Mouse (Mus musculus): ENCODE measurements around the gene Zfp764. TPM values are rescaled to one million over a fixed set of nuclear protein-coding genes. Genes with fewer than 3 reads are reported as not detected.
"Not testable (repeated sequence)": the region's sequence is repeated elsewhere in the genome, so short reads cannot be mapped to it uniquely, and the experiment has no call there.

Zfp764 gene
- polyA plus RNA-seq, 3 experiments from 2014 or later = 3.6 to 7.5 (median 6.1) TPM

GRCm38 (mm10) chr7:127390306-127390705 is 16.3 kb downstream of the Zfp764 start:
- ATAC-seq = no peak

- ATAC-seq = not testable (repeated sequence)
Observed at GRCm38 (mm10) chr7:127388201-127388600, 18.4 kb downstream of the Zfp764 start.

- peak; percentile 98 for ATAC-seq
Observed at GRCm38 (mm10) chr7:127386641-127387392, 19.8 kb downstream of the Zfp764 start, which contains the start of gene 9130019O22Rik. Gene 9130019O22Rik (minus strand): TSS chr7:127387166.

GRCm38 (mm10) chr7:127385560-127385959 is 21.1 kb downstream of the Zfp764 start:
- ATAC-seq = not testable (repeated sequence)

DNA sequence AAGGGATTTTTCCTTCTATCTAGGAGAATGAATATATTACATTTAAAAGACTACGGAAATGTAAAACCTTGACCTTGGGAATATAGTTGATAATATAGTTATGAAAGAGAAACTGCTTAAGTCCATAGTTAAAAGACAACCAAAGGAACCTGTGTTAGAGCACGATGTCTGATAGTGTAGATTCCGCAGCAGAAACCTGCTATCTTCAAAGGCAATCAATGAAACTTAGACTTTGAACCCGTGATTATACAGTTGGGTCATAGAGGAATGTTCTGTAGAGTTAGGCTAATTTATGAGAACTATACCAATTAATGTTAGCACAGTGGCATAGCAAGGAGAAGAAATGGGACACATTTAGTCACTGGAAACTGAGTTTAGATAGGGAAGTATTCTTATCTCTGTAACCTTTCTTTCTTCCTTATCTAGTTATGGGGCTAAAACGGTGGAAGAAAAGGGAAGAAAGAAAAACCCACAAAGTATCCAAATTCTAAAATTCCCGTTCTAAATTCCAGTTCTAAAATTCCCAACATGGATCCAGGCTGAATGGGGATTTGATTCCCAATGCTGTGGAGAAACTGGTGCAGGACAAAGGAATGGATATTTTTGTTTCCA is 28.2 kb downstream of the Zfp764 start:
- ATAC-seq = no peak

- peak; percentile 98 for ATAC-seq
Observed at GRCm38 (mm10) chr7:127375271-127376245, 31.1 kb downstream of the Zfp764 start, which contains the start of gene Zfp747. Gene Zfp747 (minus strand): TSS chr7:127376050.

GRCm38 (mm10) chr7:127371870-127372269 is 34.8 kb downstream of the Zfp764 start:
- ATAC-seq = not testable (repeated sequence)

DNA sequence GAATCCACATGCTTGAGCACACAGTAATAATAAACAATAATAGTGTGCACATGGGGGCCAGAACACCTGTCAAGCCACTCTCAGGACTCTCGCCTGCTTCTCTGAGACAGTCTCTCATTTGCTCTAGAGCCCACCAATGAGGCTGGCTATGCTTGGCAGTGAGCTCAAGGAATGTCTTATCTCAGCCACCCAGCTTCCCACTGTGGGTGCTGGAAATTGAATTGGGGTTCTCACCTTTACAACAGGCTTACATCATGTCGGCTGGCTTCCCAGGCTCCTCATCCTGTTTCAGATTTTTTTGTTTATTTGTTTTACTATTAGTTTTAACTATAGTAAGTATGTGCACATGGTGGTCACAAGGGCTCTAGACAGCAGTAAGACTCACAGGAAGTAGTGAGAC is 35.4 kb downstream of the Zfp764 start:
- no peak for ATAC-seq

DNA sequence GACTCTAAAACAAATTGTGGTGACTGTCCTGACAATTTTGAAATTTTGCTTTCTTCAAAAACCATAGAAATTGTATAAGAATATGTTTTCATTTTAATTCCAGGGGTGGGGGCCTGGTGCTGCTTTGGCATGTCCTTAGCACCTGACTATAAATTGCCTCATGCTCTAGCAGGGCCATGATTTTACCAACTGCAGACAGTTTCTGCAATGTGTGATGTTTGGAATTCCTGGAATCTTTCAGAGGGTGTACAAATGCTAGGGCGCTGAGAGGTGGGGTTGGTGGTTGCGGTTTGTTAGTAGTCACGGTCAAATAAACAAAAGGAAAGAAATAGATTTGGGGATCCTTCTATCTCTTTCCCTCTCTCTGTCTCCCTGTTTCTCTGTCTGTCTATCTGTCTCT is 40.4 kb downstream of the Zfp764 start:
- no peak for ATAC-seq

GRCm38 (mm10) chr7:127364166-127364565 is 42.5 kb downstream of the Zfp764 start:
- ATAC-seq = no peak

GRCm38 (mm10) chr7:127363475-127363921 is 43.1 kb downstream of the Zfp764 start:
- ATAC-seq = no peak

- ATAC-seq = not testable (repeated sequence)
Observed at GRCm38 (mm10) chr7:127362418-127362817, 44.2 kb downstream of the Zfp764 start.

GRCm38 (mm10) chr7:127361449-127361848 is 45.2 kb downstream of the Zfp764 start:
- ATAC-seq = no peak

- ATAC-seq = no peak
Observed at GRCm38 (mm10) chr7:127360265-127360664, 46.4 kb downstream of the Zfp764 start.

GRCm38 (mm10) chr7:127358472-127358871 is 48.1 kb downstream of the Zfp764 start:
- ATAC-seq = no peak

- no peak for ATAC-seq
Observed at GRCm38 (mm10) chr7:127357871-127358270, 48.8 kb downstream of the Zfp764 start.

DNA sequence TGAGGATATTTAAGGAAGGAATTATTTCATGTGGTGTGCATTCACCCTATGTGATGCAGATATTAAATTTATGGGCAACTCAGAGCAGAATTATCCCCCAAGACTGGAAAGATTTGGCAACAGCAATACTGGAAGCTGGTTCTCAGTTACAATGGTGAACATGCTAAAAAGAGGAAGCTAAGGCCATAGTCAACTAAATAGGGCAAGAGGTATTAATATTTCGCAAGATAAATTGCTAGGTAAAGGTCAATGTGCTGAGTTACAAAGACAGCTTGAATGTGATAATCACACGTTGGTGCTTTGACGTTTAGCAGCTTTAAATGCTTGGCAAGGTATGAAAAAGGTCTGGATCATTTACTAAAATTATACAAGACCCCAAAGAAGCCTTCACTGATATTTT is 50.8 kb downstream of the Zfp764 start:
- no peak for ATAC-seq

Other genes with a start within 250 kb of the Zfp764 start
- 10 to 100 TPM; 43.2 to 56.9 (median 48.7) TPM for gene Cd2bp2, start 210.8 kb downstream of the Zfp764 start, polyA plus RNA-seq (2017; shearing (Covaris generic))
- gene Tbc1d10b, start 198.4 kb downstream of the Zfp764 start, polyA plus RNA-seq (2017; shearing (Covaris generic)) = 10 to 100 TPM; 13.2 to 16.6 (median 13.6) TPM
- gene Mylpf, start 197.9 kb downstream of the Zfp764 start, polyA plus RNA-seq (2017; shearing (Covaris generic)) = 10 to 100 TPM; 23.0 to 25.8 (median 23.4) TPM
- gene Zfp553, start 173.8 kb downstream of the Zfp764 start, polyA plus RNA-seq (2017; shearing (Covaris generic)) = 1 to 10 TPM; 3.3 to 6.8 (median 4.6) TPM
- 100 to 1,000 TPM; 783 to 927 (median 807) TPM for gene Sept1, start 173.7 kb downstream of the Zfp764 start, polyA plus RNA-seq (2017; shearing (Covaris generic))
- 1 to 10 TPM in 1 of 3 experiments, under 1 TPM in 1, not detected in 1; 0.46 to 1.5 TPM for gene Zfp771, start 162.5 kb downstream of the Zfp764 start, polyA plus RNA-seq (2017; shearing (Covaris generic))
- 10 to 100 TPM; 37.2 to 88.3 (median 51.2) TPM for gene Dctpp1, start 146.1 kb downstream of the Zfp764 start, polyA plus RNA-seq (2017; shearing (Covaris generic))
- gene Sephs2, start 132.8 kb downstream of the Zfp764 start, polyA plus RNA-seq (2017; shearing (Covaris generic)) = 10 to 100 TPM; 19.4 to 45.4 (median 28.6) TPM
- 100 to 1,000 TPM; 201 to 247 (median 214) TPM for gene Itgal, start 110.6 kb downstream of the Zfp764 start, polyA plus RNA-seq (2017; shearing (Covaris generic))
- under 1 TPM in 1 of 3 experiments, not detected in 2; 0.28 TPM for gene Zfp768, start 61.2 kb downstream of the Zfp764 start, polyA plus RNA-seq (2017; shearing (Covaris generic))
- gene Zfp747, start 30.8 kb downstream of the Zfp764 start, polyA plus RNA-seq (2017; shearing (Covaris generic)) = 10 to 100 TPM in 2 of 3 experiments, 1 to 10 TPM in 1; 9.9 to 11.0 (median 10.6) TPM
- gene 9130019O22Rik, start 19.7 kb downstream of the Zfp764 start, polyA plus RNA-seq (2017; shearing (Covaris generic)) = 1 to 10 TPM; 4.8 to 8.8 (median 6.5) TPM
- 1 to 10 TPM; 4.0 to 7.8 (median 5.4) TPM for gene E430018J23Rik, start 13.2 kb downstream of the Zfp764 start, polyA plus RNA-seq (2017; shearing (Covaris generic))
- gene Zfp688, start 15.2 kb upstream of the Zfp764 start, polyA plus RNA-seq (2017; shearing (Covaris generic)) = 10 to 100 TPM; 15.5 to 20.4 (median 16.4) TPM
- gene Zfp689, start 42.3 kb upstream of the Zfp764 start, polyA plus RNA-seq (2017; shearing (Covaris generic)) = 1 to 10 TPM; 4.3 to 5.0 (median 4.7) TPM
- 100 to 1,000 TPM; 151 to 194 (median 184) TPM for gene Prr14, start 52.8 kb upstream of the Zfp764 start, polyA plus RNA-seq (2017; shearing (Covaris generic))
- 10 to 100 TPM; 17.7 to 30.0 (median 19.5) TPM for gene Fbrs, start 72.4 kb upstream of the Zfp764 start, polyA plus RNA-seq (2017; shearing (Covaris generic))
- gene Srcap, start 105.2 kb upstream of the Zfp764 start, polyA plus RNA-seq (2017; shearing (Covaris generic)) = 10 to 100 TPM in 1 of 3 experiments, 1 to 10 TPM in 2; 6.2 to 19.0 (median 9.0) TPM
- gene Gm42715, start 112.8 kb upstream of the Zfp764 start, polyA plus RNA-seq (2017; shearing (Covaris generic)) = 10 to 100 TPM; 22.6 to 29.7 (median 25.3) TPM
- gene Tmem265, start 154.6 kb upstream of the Zfp764 start, polyA plus RNA-seq (2017; shearing (Covaris generic)) = 10 to 100 TPM; 30.0 to 46.0 (median 34.3) TPM
- gene Phkg2, start 166.5 kb upstream of the Zfp764 start, polyA plus RNA-seq (2017; shearing (Covaris generic)) = 100 to 1,000 TPM in 1 of 3 experiments, 10 to 100 TPM in 2; 75.0 to 116 (median 93.2) TPM
- gene Ccdc189, start 181.8 kb upstream of the Zfp764 start, polyA plus RNA-seq (2017; shearing (Covaris generic)) = 1 to 10 TPM in 1 of 3 experiments, under 1 TPM in 2; 0.21 to 1.3 (median 0.72) TPM
- gene Rnf40, start 181.9 kb upstream of the Zfp764 start, polyA plus RNA-seq (2017; shearing (Covaris generic)) = 10 to 100 TPM; 24.0 to 30.6 (median 29.7) TPM
- gene Zfp629, start 209.0 kb upstream of the Zfp764 start, polyA plus RNA-seq (2017; shearing (Covaris generic)) = under 1 TPM in 2 of 3 experiments, not detected in 1; 0.74 to 0.92 TPM

All from inflammation-experienced regulatory T-cells, adult 6 months (primary cell).